Mouse (Mus musculus): ENCODE measurements at regions not wholly inside any gene's neighbourhood (a gene's known extent, or its start where the extent isn't known, plus 50 kb on each side); places are given as distances from the start of the nearest gene placed in this dataset.

- no peak for DNase-seq
- Histone ChIP-seq H3K27ac (ENCODE audit: insufficient read depth, low read depth, low read length) (no peak overlapping the region), H3K4me1 (ENCODE audit: control insufficient read depth, insufficient read depth, low read length) (no peaks in the 10 kb centered on the region), H3K36me3 (ENCODE audit: control insufficient read depth, insufficient read depth, low read length) (no peaks in the 10 kb centered on the region), H3K4me3 (ENCODE audit: insufficient read depth, low read depth, low read length) (no peak overlapping the region), H3K27me3 (replicated peaks; ENCODE audit: control insufficient read depth, insufficient read depth, low read length) (no peaks in the 10 kb centered on the region)
- WGBS, result 81% methylated on average over 2 of the region's 2 CpGs
- no peak for TF ChIP-seq POLR2A (IDR thresholded peaks at IDR 0.05; ENCODE audit: low read depth, low read length)
- TF ChIP-seq CTCF (conservative IDR thresholded peaks at IDR 0.05; ENCODE audit: insufficient read depth, insufficient read length, low read depth, low read length), result no peak
These were observed 1277.0 kb upstream of the Zeb2 start for GRCm38 (mm10) chr2:46394161-46394560.

DNA sequence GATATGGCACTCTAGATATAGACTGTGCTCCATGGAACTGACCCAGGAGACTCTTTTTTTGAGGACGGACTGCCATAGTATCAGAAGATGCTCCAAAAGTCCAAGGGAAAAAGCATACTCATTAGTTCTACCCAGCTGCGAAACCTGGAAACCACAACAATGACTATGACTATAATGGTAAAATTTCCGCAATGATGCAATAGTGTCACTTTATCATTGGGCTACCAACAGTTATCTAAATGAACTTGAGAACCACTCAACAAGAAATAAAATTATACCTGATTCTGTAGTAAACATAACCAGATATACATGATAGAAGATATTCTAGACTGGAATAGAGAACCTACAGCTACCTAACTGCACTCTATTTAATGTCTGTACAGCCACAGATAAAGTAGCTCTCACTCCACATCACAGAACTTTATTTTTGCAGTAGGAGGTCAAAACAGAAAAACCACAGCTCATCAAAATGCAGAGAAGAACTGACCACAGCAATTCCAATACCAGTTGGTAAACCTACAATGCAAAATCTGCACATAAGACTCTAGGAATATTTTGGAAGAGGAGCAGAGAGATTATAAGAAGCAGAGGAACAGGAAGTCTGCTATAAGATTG, 1255.8 kb upstream of the Zeb2 start:
- no peak for TF ChIP-seq POLR2A (IDR thresholded peaks at IDR 0.05; ENCODE audit: low read depth, low read length)
- no peak for TF ChIP-seq CTCF (conservative IDR thresholded peaks at IDR 0.05; ENCODE audit: insufficient read depth, insufficient read length, low read depth, low read length)
- Histone ChIP-seq H3K27me3 (replicated peaks; ENCODE audit: control insufficient read depth, insufficient read depth, low read length) (no peaks in the 10 kb centered on the region), H3K4me1 (ENCODE audit: control insufficient read depth, insufficient read depth, low read length) (no peaks in the 10 kb centered on the region), H3K4me3 (ENCODE audit: insufficient read depth, low read depth, low read length) (no peak overlapping the region), H3K27ac (ENCODE audit: insufficient read depth, low read depth, low read length) (no peak overlapping the region), H3K36me3 (ENCODE audit: control insufficient read depth, insufficient read depth, low read length) (no peaks in the 10 kb centered on the region)
- no peak for DNase-seq
- WGBS, result 89% methylated on average over 3 of the region's 3 CpGs

- DNase-seq, result no peak
- H3K27ac ChIP-seq (ENCODE audit: insufficient read depth, low read depth, low read length), result no peak overlapping the region
- H3K36me3 ChIP-seq (ENCODE audit: control insufficient read depth, insufficient read depth, low read length), result no peaks in the 10 kb centered on the region
- H3K4me1 ChIP-seq (ENCODE audit: control insufficient read depth, insufficient read depth, low read length), result no peaks in the 10 kb centered on the region
- 65% methylated on average over 1 of the region's 1 CpGs for WGBS
- H3K4me3 ChIP-seq (ENCODE audit: insufficient read depth, low read depth, low read length), result no peak overlapping the region
- no peaks in the 10 kb centered on the region for H3K27me3 ChIP-seq (replicated peaks; ENCODE audit: control insufficient read depth, insufficient read depth, low read length)
- TF ChIP-seq POLR2A (IDR thresholded peaks at IDR 0.05; ENCODE audit: low read depth, low read length) (no peak), CTCF (conservative IDR thresholded peaks at IDR 0.05; ENCODE audit: insufficient read depth, insufficient read length, low read depth, low read length) (no peak)
These were observed 1254.6 kb upstream of the Zeb2 start for GRCm38 (mm10) chr2:46371755-46372154.

GRCm38 (mm10) chr2:46370949-46371348, 1253.8 kb upstream of the Zeb2 start:
- DNase-seq, result no peak
- Histone ChIP-seq H3K4me3 (ENCODE audit: insufficient read depth, low read depth, low read length) (no peak overlapping the region), H3K27me3 (replicated peaks; ENCODE audit: control insufficient read depth, insufficient read depth, low read length) (no peaks in the 10 kb centered on the region), H3K4me1 (ENCODE audit: control insufficient read depth, insufficient read depth, low read length) (no peaks in the 10 kb centered on the region), H3K27ac (ENCODE audit: insufficient read depth, low read depth, low read length) (no peak overlapping the region), H3K36me3 (ENCODE audit: control insufficient read depth, insufficient read depth, low read length) (no peaks in the 10 kb centered on the region)
- TF ChIP-seq CTCF (conservative IDR thresholded peaks at IDR 0.05; ENCODE audit: insufficient read depth, insufficient read length, low read depth, low read length), result no peak
- no peak for TF ChIP-seq POLR2A (IDR thresholded peaks at IDR 0.05; ENCODE audit: low read depth, low read length)
- WGBS, result 86% methylated on average over 5 of the region's 5 CpGs

- H3K27ac ChIP-seq (ENCODE audit: insufficient read depth, low read depth, low read length), result no peak overlapping the region
- WGBS, result 97% methylated on average over 4 of the region's 4 CpGs
- DNase-seq, result no peak
These were observed 1251.7 kb upstream of the Zeb2 start for GRCm38 (mm10) chr2:46368882-46369281.

GRCm38 (mm10) chr2:46366135-46366485, 1248.9 kb upstream of the Zeb2 start:
- H3K4me3 ChIP-seq (ENCODE audit: insufficient read depth, low read depth, low read length), result no peak overlapping the region
- H3K27me3 ChIP-seq (replicated peaks; ENCODE audit: control insufficient read depth, insufficient read depth, low read length), result no peaks in the 10 kb centered on the region
- H3K4me1 ChIP-seq (ENCODE audit: control insufficient read depth, insufficient read depth, low read length), result no peaks in the 10 kb centered on the region
- no peak overlapping the region for H3K27ac ChIP-seq (ENCODE audit: insufficient read depth, low read depth, low read length)
- TF ChIP-seq POLR2A (IDR thresholded peaks at IDR 0.05; ENCODE audit: low read depth, low read length) (no peak), CTCF (conservative IDR thresholded peaks at IDR 0.05; ENCODE audit: insufficient read depth, insufficient read length, low read depth, low read length) (no peak)
- H3K36me3 ChIP-seq (ENCODE audit: control insufficient read depth, insufficient read depth, low read length), result no peaks in the 10 kb centered on the region
- no peak for DNase-seq
- WGBS, result 91% methylated on average over 3 of the region's 3 CpGs

More at GRCm38 (mm10) chr2:46368882-46369281, 1251.7 kb upstream of the Zeb2 start:
- no peaks in the 10 kb centered on the region for H3K4me1 ChIP-seq (ENCODE audit: control insufficient read depth, insufficient read depth, low read length)
- H3K4me3 ChIP-seq (ENCODE audit: insufficient read depth, low read depth, low read length), result no peak overlapping the region
- TF ChIP-seq CTCF (conservative IDR thresholded peaks at IDR 0.05; ENCODE audit: insufficient read depth, insufficient read length, low read depth, low read length), result no peak
- TF ChIP-seq POLR2A (IDR thresholded peaks at IDR 0.05; ENCODE audit: low read depth, low read length), result no peak
- H3K27me3 ChIP-seq (replicated peaks; ENCODE audit: control insufficient read depth, insufficient read depth, low read length), result no peaks in the 10 kb centered on the region
- no peaks in the 10 kb centered on the region for H3K36me3 ChIP-seq (ENCODE audit: control insufficient read depth, insufficient read depth, low read length)

- Histone ChIP-seq H3K4me3 (ENCODE audit: insufficient read depth, low read depth, low read length) (no peak overlapping the region), H3K4me1 (ENCODE audit: control insufficient read depth, insufficient read depth, low read length) (no peaks in the 10 kb centered on the region), H3K36me3 (ENCODE audit: control insufficient read depth, insufficient read depth, low read length) (no peaks in the 10 kb centered on the region), H3K27me3 (replicated peaks; ENCODE audit: control insufficient read depth, insufficient read depth, low read length) (no peaks in the 10 kb centered on the region), H3K27ac (ENCODE audit: insufficient read depth, low read depth, low read length) (no peak overlapping the region)
- peak; percentile 32 for DNase-seq
- TF ChIP-seq POLR2A (IDR thresholded peaks at IDR 0.05; ENCODE audit: low read depth, low read length), result no peak
- no peak for TF ChIP-seq CTCF (conservative IDR thresholded peaks at IDR 0.05; ENCODE audit: insufficient read depth, insufficient read length, low read depth, low read length)
- 80% methylated on average over 4 of the region's 4 CpGs for WGBS
These were observed 1248.4 kb upstream of the Zeb2 start for GRCm38 (mm10) chr2:46365428-46366134.

All from kidney, adult 2 months (tissue).